Mouse (Mus musculus) liver, embryonic 15.5 days (tissue): ENCODE measurements around the gene Wsb1. TPM values are rescaled to one million over a fixed set of nuclear protein-coding genes. Genes with fewer than 3 reads are reported as not detected.
"Not testable (repeated sequence)": the region's sequence is repeated elsewhere in the genome, so short reads cannot be mapped to it uniquely, and the experiment has no call there.

Experiments used
- ATAC-seq: fragments of 200-750 bp; cut with Nextera tagmentation; 2 replicates; pipeline ENCODE4 v1.8.0; 2017; ENCODE audit warnings: moderate number of reproducible peaks, mild to moderate bottlenecking, moderate library complexity; ENCODE audit not compliant: insufficient read depth
- H3K27ac ChIP-seq: fragments of 300-500 bp; sonication (generic); replicated peaks from 2 replicates; pipeline ENCODE4 v1.5.1; 2015; ENCODE audit warnings: mild to moderate bottlenecking, inconsistent platforms
- H3K27me3 ChIP-seq: fragments of 300-500 bp; sonication (generic); 2 replicates; pipeline ENCODE4 v1.6.1; 2015; ENCODE audit warnings: mild to moderate bottlenecking, inconsistent platforms
- H3K36me3 ChIP-seq: fragments of 300-500 bp; sonication (generic); replicated peaks from 2 replicates; pipeline ENCODE4 v1.6.1; 2015; ENCODE audit warnings: moderate library complexity, mild to moderate bottlenecking, inconsistent platforms
- H3K4me1 ChIP-seq: fragments of 300-500 bp; sonication (generic); replicated peaks from 2 replicates; pipeline ENCODE4 v1.6.1; 2015; ENCODE audit warnings: inconsistent platforms
- H3K4me2 ChIP-seq: fragments of 300-500 bp; sonication (generic); 2 replicates; pipeline ENCODE4 v1.6.1; 2015; ENCODE audit warnings: moderate library complexity, mild to moderate bottlenecking, inconsistent platforms
- H3K4me3 ChIP-seq: fragments of 300-500 bp; sonication (generic); replicated peaks from 2 replicates; pipeline ENCODE4 v1.5.1; 2015; ENCODE audit warnings: mild to moderate bottlenecking, inconsistent platforms
- H3K9ac ChIP-seq: fragments of 300-500 bp; sonication (generic); 2 replicates; pipeline ENCODE4 v1.6.1; 2015; ENCODE audit warnings: moderate library complexity, mild to moderate bottlenecking, inconsistent platforms
- H3K9me3 ChIP-seq: fragments of 300-500 bp; sonication (generic); replicated peaks from 2 replicates; pipeline ENCODE4 v1.6.1; 2016; ENCODE audit warnings: inconsistent platforms
- WGBS: fragments of 180-500 bp; shearing (Covaris S2); methylation state at CpG from one replicate; pipeline ENCODE4 v1.1.7; 2015; ENCODE audit warnings: mixed read lengths; ENCODE audit not compliant: insufficient replicate concordance; 5-methylcytosine and 5-hydroxymethylcytosine counted together
- polyA plus RNA-seq: library from polyadenylated mRNA; unstranded; fragments of >200 nt; fragmentation: Nextera tagmentation; extraction: Ambion mirVana; gene quantifications from 2 replicates; pipeline ENCODE4 v1.2.1, GENCODE M21; 2015

The Wsb1 gene
- polyA plus RNA-seq = 32.2 and 33.6 TPM in 2 replicates

GRCm38 (mm10) chr11:79254391-79255098 lies at the start of gene Wsb1:
Wsb1 (minus strand) TSS chr11:79254671.
- H3K9ac ChIP-seq = peak within 1 kb of the TSS; percentile 84
- no peaks in the 10 kb centered on the region for H3K9me3 ChIP-seq
- H3K4me2 ChIP-seq = peak within 1 kb of the TSS; percentile 93
- 3% methylated on average over 50 of the region's 50 CpGs for WGBS
- peak within 1 kb of the TSS; percentile 74 for H3K4me3 ChIP-seq
- peak; percentile 82 for ATAC-seq
- peaks cover 18% of the 10 kb centered on the region for H3K36me3 ChIP-seq
- H3K4me1 ChIP-seq = peaks cover 32% of the 10 kb centered on the region
- peaks cover 14% of the 10 kb centered on the region; the same call in 1 of the 2 replicates for H3K27me3 ChIP-seq
- H3K27ac ChIP-seq = peak within 1 kb of the TSS; percentile 85

GRCm38 (mm10) chr11:79304245-79304644 lies 49.8 kb upstream of the Wsb1 start:
- 14% methylated on average over 4 of the region's 4 CpGs for WGBS
- H3K4me2 ChIP-seq, H3K27me3 ChIP-seq, H3K27ac ChIP-seq, H3K9me3 ChIP-seq, H3K9ac ChIP-seq, ATAC-seq, H3K36me3 ChIP-seq, H3K4me3 ChIP-seq: not testable (repeated sequence)
- peaks cover 21% of the 10 kb centered on the region for H3K4me1 ChIP-seq

- H3K9ac ChIP-seq = no peak overlapping the region
- H3K36me3 ChIP-seq = no peaks in the 10 kb centered on the region
- no peak overlapping the region for H3K4me2 ChIP-seq
- H3K4me1 ChIP-seq = peaks cover 21% of the 10 kb centered on the region
- no peak overlapping the region for H3K4me3 ChIP-seq
- ATAC-seq = no peak
- H3K9me3 ChIP-seq = no peaks in the 10 kb centered on the region
- H3K27me3 ChIP-seq = no peaks in the 10 kb centered on the region
- H3K27ac ChIP-seq = no peak overlapping the region
- 63% methylated on average over 6 of the region's 6 CpGs for WGBS
Measured at GRCm38 (mm10) chr11:79303109-79303508, 48.6 kb upstream of the Wsb1 start.

GRCm38 (mm10) chr11:79299719-79300431 lies 45.4 kb upstream of the Wsb1 start:
- no peaks in the 10 kb centered on the region for H3K36me3 ChIP-seq
- ATAC-seq = no peak
- H3K9me3 ChIP-seq = no peaks in the 10 kb centered on the region
- 62% methylated on average over 9 of the region's 9 CpGs for WGBS
- no peaks in the 10 kb centered on the region; the same call in 1 of the 2 replicates for H3K4me1 ChIP-seq
- H3K27me3 ChIP-seq = no peaks in the 10 kb centered on the region
- no peak overlapping the region for H3K4me2 ChIP-seq
- H3K9ac ChIP-seq = no peak overlapping the region
- H3K4me3 ChIP-seq = no peak overlapping the region
- no peak overlapping the region for H3K27ac ChIP-seq

GRCm38 (mm10) chr11:79296856-79297491 lies 42.5 kb upstream of the Wsb1 start, which contains the start of gene Gm9964:
Gm9964 (minus strand) TSS chr11:79296906.
- Histone ChIP-seq H3K9me3 (no peaks in the 10 kb centered on the region), H3K4me3 (no peak within 1 kb of the TSS), H3K9ac (no peak within 1 kb of the TSS), H3K4me1 (no peaks in the 10 kb centered on the region; the same call in 1 of the 2 replicates), H3K4me2 (no peak within 1 kb of the TSS), H3K27me3 (no peaks in the 10 kb centered on the region), H3K36me3 (no peaks in the 10 kb centered on the region), H3K27ac (no peak within 1 kb of the TSS)
- 42% methylated on average over 5 of the region's 5 CpGs for WGBS
- ATAC-seq = no peak

GRCm38 (mm10) chr11:79296167-79296566 lies 41.7 kb upstream of the Wsb1 start:
- Histone ChIP-seq H3K27ac (no peak overlapping the region), H3K9me3 (no peaks in the 10 kb centered on the region), H3K4me3 (no peak overlapping the region), H3K36me3 (no peaks in the 10 kb centered on the region), H3K27me3 (no peaks in the 10 kb centered on the region), H3K4me2 (no peak overlapping the region), H3K9ac (no peak overlapping the region), H3K4me1 (peaks cover 1% of the 10 kb centered on the region; the same call in 1 of the 2 replicates)
- 17% methylated on average over 1 of the region's 1 CpGs for WGBS
- ATAC-seq = no peak

GRCm38 (mm10) chr11:79293971-79294370 lies 39.5 kb upstream of the Wsb1 start:
- H3K4me2 ChIP-seq = no peak overlapping the region
- no peaks in the 10 kb centered on the region for H3K36me3 ChIP-seq
- peaks cover 4% of the 10 kb centered on the region; the same call in 1 of the 2 replicates for H3K4me1 ChIP-seq
- no peak overlapping the region for H3K27ac ChIP-seq
- H3K27me3 ChIP-seq = no peaks in the 10 kb centered on the region
- H3K4me3 ChIP-seq = no peak overlapping the region
- no peak overlapping the region for H3K9ac ChIP-seq
- 32% methylated on average over 1 of the region's 1 CpGs for WGBS
- ATAC-seq = no peak
- H3K9me3 ChIP-seq = no peaks in the 10 kb centered on the region

- Histone ChIP-seq H3K4me2 (no peak overlapping the region), H3K9ac (no peak overlapping the region), H3K27ac (no peak overlapping the region), H3K4me1 (peaks cover 6% of the 10 kb centered on the region), H3K27me3 (no peaks in the 10 kb centered on the region), H3K4me3 (no peak overlapping the region), H3K36me3 (no peaks in the 10 kb centered on the region), H3K9me3 (no peaks in the 10 kb centered on the region)
- no peak for ATAC-seq
- WGBS = 59% methylated on average over 3 of the region's 3 CpGs
Measured at GRCm38 (mm10) chr11:79293025-79293424, 38.6 kb upstream of the Wsb1 start.

GRCm38 (mm10) chr11:79292130-79292529 lies 37.7 kb upstream of the Wsb1 start:
- Histone ChIP-seq H3K9me3 (no peaks in the 10 kb centered on the region), H3K4me1 (peaks cover 15% of the 10 kb centered on the region), H3K4me2 (no peak overlapping the region), H3K9ac (no peak overlapping the region), H3K27ac (no peak overlapping the region), H3K27me3 (no peaks in the 10 kb centered on the region), H3K36me3 (no peaks in the 10 kb centered on the region), H3K4me3 (no peak overlapping the region)
- WGBS = 61% methylated on average over 3 of the region's 3 CpGs
- no peak for ATAC-seq

GRCm38 (mm10) chr11:79291651-79292050 lies 37.2 kb upstream of the Wsb1 start:
- peaks cover 18% of the 10 kb centered on the region for H3K4me1 ChIP-seq
- H3K4me3 ChIP-seq = no peak overlapping the region
- H3K27me3 ChIP-seq = no peaks in the 10 kb centered on the region
- no peak overlapping the region for H3K4me2 ChIP-seq
- WGBS = 40% methylated on average over 5 of the region's 5 CpGs
- H3K36me3 ChIP-seq = no peaks in the 10 kb centered on the region
- H3K27ac ChIP-seq = no peak overlapping the region
- H3K9ac ChIP-seq = no peak overlapping the region
- no peaks in the 10 kb centered on the region for H3K9me3 ChIP-seq
- ATAC-seq = no peak

GRCm38 (mm10) chr11:79290473-79290872 lies 36.0 kb upstream of the Wsb1 start:
- H3K4me3 ChIP-seq = no peak overlapping the region
- H3K27me3 ChIP-seq = no peaks in the 10 kb centered on the region
- no peak for ATAC-seq
- no peak overlapping the region for H3K27ac ChIP-seq
- H3K36me3 ChIP-seq = no peaks in the 10 kb centered on the region
- no peaks in the 10 kb centered on the region for H3K9me3 ChIP-seq
- no peak overlapping the region for H3K4me2 ChIP-seq
- no peak overlapping the region for H3K9ac ChIP-seq
- H3K4me1 ChIP-seq = peaks cover 26% of the 10 kb centered on the region
- 44% methylated on average over 2 of the region's 2 CpGs for WGBS
